Mouse (Mus musculus) myocyte (in vitro differentiated cells): ENCODE results near the gene Nos1ap.

Source experiments
- CEBPB ChIP-seq: IDR thresholded peaks from 2 replicates; pipeline ENCODE4 v1.6.1; 2011; ENCODE audit warnings: mild to moderate bottlenecking, moderate library complexity; ENCODE audit not compliant: poor library complexity, insufficient read depth, severe bottlenecking
- E2F4 ChIP-seq: IDR thresholded peaks from one replicate; pipeline ENCODE4 v1.6.1; 2011; ENCODE audit warnings: mild to moderate bottlenecking, control low read depth, moderate library complexity; ENCODE audit not compliant: insufficient read depth
- MAX ChIP-seq: IDR thresholded peaks from one replicate; pipeline ENCODE4 v1.6.1; 2011; ENCODE audit warnings: low read depth, mild to moderate bottlenecking, control low read depth
- MYOD1 ChIP-seq, 3 experiments: IDR thresholded peaks; one replicate each; pipeline ENCODE4 v1.6.1; 2011; ENCODE audit warnings: control low read depth in 2 of 3, low read depth in 2 of 3, mild to moderate bottlenecking in 2 of 3, moderate library complexity in 1 of 3; ENCODE audit not compliant: insufficient read length in 2 of 3, control insufficient read depth in 1 of 3
- POLR2A ChIP-seq: IDR thresholded peaks from one replicate; pipeline ENCODE4 v1.6.1; 2011; ENCODE audit warnings: low read depth, mild to moderate bottlenecking, control low read depth, moderate library complexity; ENCODE audit not compliant: insufficient read length
- POLR2AphosphoS2 ChIP-seq: IDR thresholded peaks from one replicate; pipeline ENCODE4 v1.6.1; 2011; ENCODE audit warnings: low read depth, control low read depth; ENCODE audit not compliant: insufficient read length
- REST ChIP-seq: IDR thresholded peaks from one replicate; pipeline ENCODE4 v1.6.1; 2011; ENCODE audit warnings: mild to moderate bottlenecking, control low read depth, moderate library complexity; ENCODE audit not compliant: insufficient read depth, insufficient read length
- TCF12 ChIP-seq: IDR thresholded peaks from one replicate; pipeline ENCODE4 v1.6.1; 2011; ENCODE audit warnings: mild to moderate bottlenecking, control low read depth; ENCODE audit not compliant: poor library complexity, insufficient read depth, severe bottlenecking
- USF1 ChIP-seq: IDR thresholded peaks from one replicate; pipeline ENCODE4 v1.6.1; 2011; ENCODE audit warnings: low read depth, mild to moderate bottlenecking, control low read depth, moderate library complexity

DNA sequence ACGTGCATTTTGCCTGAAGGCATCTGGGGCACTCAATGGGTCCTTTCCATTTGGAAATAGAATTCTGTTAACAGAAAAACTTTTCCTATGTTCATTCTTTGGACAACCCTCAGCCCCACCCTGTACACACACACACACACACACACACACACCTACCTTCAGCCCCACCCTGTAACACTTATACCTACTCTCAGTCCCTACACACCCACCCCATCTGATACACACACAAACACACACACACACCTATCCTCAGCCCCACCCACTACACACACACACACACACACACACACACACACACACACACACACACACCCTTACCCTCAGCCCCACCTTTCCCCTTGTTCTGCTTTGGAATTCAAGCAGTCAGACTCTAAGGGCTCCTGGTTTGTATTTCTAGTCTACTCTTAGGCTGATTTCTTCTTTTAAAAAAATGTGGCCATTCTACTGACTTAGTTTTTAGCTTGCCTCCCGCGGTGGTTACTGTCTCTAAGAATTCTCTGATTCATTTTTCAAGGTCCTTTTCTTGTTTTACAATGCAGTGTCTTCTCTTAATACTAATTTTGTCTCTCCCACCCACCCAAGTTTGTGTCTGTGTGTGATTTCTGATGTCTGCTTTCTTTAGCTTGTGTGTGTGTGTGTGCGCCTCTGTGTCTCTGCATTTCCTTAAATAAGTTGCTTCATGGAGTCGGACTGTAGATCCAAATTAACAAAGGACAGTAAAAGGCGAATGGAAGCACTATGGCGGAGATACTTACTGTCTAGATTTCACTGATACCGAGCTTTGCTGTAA is 179.1 kb downstream of the Nos1ap start:
- TF ChIP-seq MYOD1 (IDR thresholded peaks at IDR 0.05; ENCODE audit: control insufficient read depth in 1 of 3, insufficient read length in 2 of 3, low read depth in 2 of 3) (no peak), POLR2A (no peak), REST (no peak), MAX (no peak), POLR2AphosphoS2 (no peak), USF1 (no peak), TCF12 (no peak), E2F4 (no peak), CEBPB (no peak)
